Mouse (Mus musculus) embryonic facial prominence, embryonic 15.5 days (tissue): ENCODE measurements at regions not wholly inside any gene's neighbourhood (a gene's known extent, or its start where the extent isn't known, plus 50 kb on each side); places are given as distances from the start of the nearest gene placed in this dataset.
A peak's percentile ranks its signal among the peaks of the same experiment; 100 is the strongest.

Source experiments
- ATAC-seq: fragments of 200-750 bp; cut with Nextera tagmentation; 2 replicates; pipeline ENCODE4 v1.8.0; 2017; ENCODE audit warnings: low read depth, moderate TSS enrichment; ENCODE audit not compliant: insufficient number of reproducible peaks, low FRiP score, low TSS enrichment
- H3K27ac ChIP-seq: fragments of 300-500 bp; sonication (generic); replicated peaks from 2 replicates; pipeline ENCODE4 v1.5.1; 2015; ENCODE audit warnings: mild to moderate bottlenecking, inconsistent platforms
- H3K27me3 ChIP-seq: fragments of 300-500 bp; sonication (generic); 2 replicates; pipeline ENCODE4 v1.6.1; 2015; ENCODE audit warnings: inconsistent platforms
- H3K36me3 ChIP-seq: fragments of 300-500 bp; sonication (generic); 2 replicates; pipeline ENCODE4 v1.6.1; 2015; ENCODE audit warnings: mild to moderate bottlenecking, inconsistent platforms
- H3K4me1 ChIP-seq: fragments of 300-500 bp; sonication (generic); 2 replicates; pipeline ENCODE4 v1.6.1; 2015; ENCODE audit warnings: inconsistent platforms
- H3K4me2 ChIP-seq: fragments of 300-500 bp; sonication (generic); replicated peaks from 2 replicates; pipeline ENCODE4 v1.6.1; 2015; ENCODE audit warnings: mild to moderate bottlenecking, inconsistent platforms
- H3K4me3 ChIP-seq: fragments of 300-500 bp; sonication (generic); replicated peaks from 2 replicates; pipeline ENCODE4 v1.5.1; 2015; ENCODE audit warnings: mild to moderate bottlenecking, inconsistent platforms
- H3K9ac ChIP-seq: fragments of 300-500 bp; sonication (generic); 2 replicates; pipeline ENCODE4 v1.6.1; 2015; ENCODE audit warnings: inconsistent platforms
- H3K9me3 ChIP-seq: fragments of 300-500 bp; sonication (generic); replicated peaks from 2 replicates; pipeline ENCODE4 v1.6.1; 2016; ENCODE audit warnings: inconsistent platforms
- WGBS: fragments of 180-500 bp; shearing (Covaris S2); methylation state at CpG from one replicate; pipeline ENCODE4 v1.1.7; 2015; 5-methylcytosine and 5-hydroxymethylcytosine counted together

DNA sequence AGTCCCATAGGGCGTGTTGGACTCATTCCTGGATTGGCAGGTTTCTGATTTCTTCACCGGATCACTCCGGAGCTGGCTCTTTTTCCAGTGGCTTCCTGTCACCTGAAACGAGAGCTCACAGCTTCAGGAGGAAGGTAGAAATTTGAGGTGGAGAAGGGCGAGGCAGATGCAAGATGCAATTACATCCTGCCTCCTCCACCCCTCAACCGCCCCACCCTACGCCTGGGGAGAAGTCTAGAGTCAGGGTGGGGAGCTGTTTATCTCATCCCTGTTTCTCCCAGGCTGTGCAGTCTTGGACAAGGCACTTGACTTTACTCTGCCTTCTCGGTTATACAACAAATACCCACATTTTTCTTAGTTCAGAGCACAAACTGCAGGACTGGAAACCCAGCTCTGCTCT lies 302.8 kb upstream of the Klf3 start:
- H3K27ac ChIP-seq, result peak overlapping the region; percentile 56
- 49% methylated on average over 8 of the region's 8 CpGs for WGBS

DNA sequence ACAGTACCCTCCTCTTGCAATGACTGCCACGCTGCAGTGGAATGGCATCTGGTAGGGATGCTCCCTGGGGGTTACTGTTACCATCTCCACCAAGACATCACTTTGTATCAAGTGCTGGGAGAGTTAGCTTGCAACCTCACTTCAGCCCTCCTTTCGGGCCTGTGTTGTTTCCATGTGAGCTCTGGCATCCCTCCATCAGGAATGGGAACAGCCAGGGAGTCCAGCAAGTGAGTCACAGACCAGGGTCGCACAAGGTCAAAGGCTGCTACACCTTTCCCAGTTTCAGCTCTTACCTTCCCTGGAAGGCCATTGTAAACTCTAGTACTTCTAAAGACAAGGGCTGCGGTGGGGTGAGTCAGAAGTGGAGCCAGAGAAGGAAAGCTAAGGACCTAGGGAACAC lies 302.3 kb upstream of the Klf3 start:
- H3K4me3 ChIP-seq, result no peak overlapping the region
- no peak for ATAC-seq
- no peaks in the 10 kb centered on the region for H3K9me3 ChIP-seq
- no peak overlapping the region for H3K9ac ChIP-seq
- WGBS, result 70% methylated on average over 4 of the region's 4 CpGs
- H3K27ac ChIP-seq, result no peak overlapping the region; the same call in 1 of the 2 replicates
- H3K4me1 ChIP-seq, result peaks cover 34% of the 10 kb centered on the region
- no peaks in the 10 kb centered on the region for H3K27me3 ChIP-seq
- no peaks in the 10 kb centered on the region for H3K36me3 ChIP-seq
- no peak overlapping the region for H3K4me2 ChIP-seq

More for the DNA sequence above, 302.8 kb upstream of the Klf3 start:
- peaks cover 30% of the 10 kb centered on the region for H3K4me1 ChIP-seq
- no peak for ATAC-seq
- no peaks in the 10 kb centered on the region for H3K9me3 ChIP-seq
- H3K9ac ChIP-seq, result no peak overlapping the region
- no peaks in the 10 kb centered on the region for H3K36me3 ChIP-seq
- H3K27me3 ChIP-seq, result no peaks in the 10 kb centered on the region
- H3K4me3 ChIP-seq, result no peak overlapping the region
- no peak overlapping the region for H3K4me2 ChIP-seq

- Histone ChIP-seq H3K4me1 (peaks cover 43% of the 10 kb centered on the region), H3K4me3 (no peak overlapping the region), H3K9me3 (no peaks in the 10 kb centered on the region), H3K27ac (no peak overlapping the region), H3K27me3 (no peaks in the 10 kb centered on the region), H3K36me3 (no peaks in the 10 kb centered on the region), H3K4me2 (no peak overlapping the region), H3K9ac (no peak overlapping the region)
- no peak for ATAC-seq
- WGBS, result 66% methylated on average over 5 of the region's 5 CpGs
Observed at GRCm38 (mm10) chr5:64501746-64502145, 301.4 kb upstream of the Klf3 start.

DNA sequence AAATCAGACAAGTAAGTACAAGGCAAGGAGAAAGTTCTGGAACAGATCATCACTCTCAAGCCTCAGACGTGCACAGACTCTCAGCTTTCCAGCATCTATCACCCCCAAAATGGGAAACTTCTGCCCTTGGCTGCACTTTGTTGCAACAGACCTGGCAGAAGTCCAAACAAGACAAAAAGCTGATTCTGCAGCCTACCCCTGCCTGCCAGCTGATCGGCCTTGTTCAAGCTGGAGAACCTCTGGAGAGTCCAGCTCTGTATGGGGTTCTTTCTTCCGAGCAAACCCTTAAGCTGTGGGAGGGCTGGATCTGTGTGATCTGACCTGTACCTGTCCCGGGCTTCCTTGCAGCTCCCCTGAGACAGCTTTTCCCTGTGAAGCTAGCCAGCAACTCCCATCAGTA lies 299.7 kb upstream of the Klf3 start:
- 20% methylated on average over 4 of the region's 4 CpGs for WGBS
- peaks cover 43% of the 10 kb centered on the region for H3K4me1 ChIP-seq
- no peak overlapping the region for H3K4me3 ChIP-seq
- H3K36me3 ChIP-seq, result no peaks in the 10 kb centered on the region
- H3K9ac ChIP-seq, result no peak overlapping the region
- ATAC-seq, result no peak
- H3K9me3 ChIP-seq, result no peaks in the 10 kb centered on the region
- H3K4me2 ChIP-seq, result no peak overlapping the region
- no peaks in the 10 kb centered on the region for H3K27me3 ChIP-seq
- H3K27ac ChIP-seq, result peak overlapping the region; percentile 58

DNA sequence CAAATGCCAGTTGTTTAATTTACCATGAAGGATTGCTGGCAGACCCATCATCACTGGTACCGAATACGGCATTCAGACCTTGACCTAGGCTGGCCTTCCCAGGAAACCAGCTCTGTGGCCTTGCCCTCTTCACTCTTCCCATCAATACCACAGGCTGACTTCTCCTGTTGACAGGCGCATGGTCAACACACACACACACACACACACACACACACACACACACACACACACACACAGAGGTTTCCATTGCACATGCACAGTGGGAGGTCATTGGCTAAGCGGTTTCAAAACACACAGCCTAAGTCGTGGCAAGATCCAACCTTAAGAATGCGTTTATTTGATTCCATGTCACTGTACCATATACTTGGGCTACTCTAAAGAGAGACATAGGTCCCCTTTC lies 298.7 kb upstream of the Klf3 start:
- H3K27me3 ChIP-seq, result no peaks in the 10 kb centered on the region
- no peaks in the 10 kb centered on the region for H3K36me3 ChIP-seq
- H3K9ac ChIP-seq, result no peak overlapping the region
- WGBS, result 55% methylated on average over 6 of the region's 6 CpGs
- H3K4me3 ChIP-seq, result no peak overlapping the region
- peak overlapping the region; percentile 80 for H3K27ac ChIP-seq
- no peak for ATAC-seq
- no peak overlapping the region for H3K4me2 ChIP-seq
- H3K9me3 ChIP-seq, result no peaks in the 10 kb centered on the region
- H3K4me1 ChIP-seq, result peaks cover 43% of the 10 kb centered on the region

DNA sequence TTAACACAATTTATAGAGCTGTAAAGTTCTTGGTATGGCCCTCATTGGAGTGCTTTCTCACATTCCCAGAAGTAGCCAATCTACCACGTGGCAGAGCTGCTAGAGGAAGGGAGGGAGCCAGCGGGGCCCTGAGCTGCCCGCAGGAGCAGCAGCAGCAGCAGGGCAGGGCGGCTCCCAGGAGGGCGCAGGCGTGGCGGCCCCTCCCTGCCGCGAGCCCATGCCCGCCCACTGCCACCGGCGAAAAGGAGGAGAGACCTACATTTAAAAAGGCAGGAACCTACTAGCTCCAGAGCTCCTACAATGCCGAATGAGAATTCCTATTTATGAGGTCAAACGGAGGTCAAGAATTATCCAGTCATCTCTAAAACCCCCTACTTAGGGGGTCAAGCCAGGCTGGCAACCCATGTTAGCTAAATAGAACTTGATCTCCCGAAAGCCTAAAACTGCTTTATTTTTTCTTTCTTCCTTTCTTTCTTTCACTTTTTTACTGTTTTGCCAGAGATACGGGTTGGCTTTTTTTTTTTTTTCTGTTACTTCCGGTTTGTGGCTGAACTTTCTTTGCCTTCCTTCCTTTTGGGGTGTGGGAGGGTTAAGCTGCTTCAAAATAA lies 297.9 kb upstream of the Klf3 start:
- H3K4me2 ChIP-seq, result peak overlapping the region; percentile 56
- H3K9me3 ChIP-seq, result no peaks in the 10 kb centered on the region
- under 1% methylated on average over 17 of the region's 17 CpGs for WGBS
- ATAC-seq, result peak; percentile 87
- H3K4me1 ChIP-seq, result peaks cover 43% of the 10 kb centered on the region
- H3K27me3 ChIP-seq, result no peaks in the 10 kb centered on the region
- no peaks in the 10 kb centered on the region for H3K36me3 ChIP-seq
- H3K9ac ChIP-seq, result no peak overlapping the region
- H3K27ac ChIP-seq, result peak overlapping the region; percentile 80
- peak overlapping the region; percentile 34 for H3K4me3 ChIP-seq

- no peaks in the 10 kb centered on the region for H3K9me3 ChIP-seq
- no peak overlapping the region for H3K9ac ChIP-seq
- peak overlapping the region; percentile 56 for H3K4me2 ChIP-seq
- WGBS, result 3% methylated on average over 15 of the region's 15 CpGs
- H3K27ac ChIP-seq, result peak overlapping the region; percentile 80
- H3K4me3 ChIP-seq, result peak overlapping the region; percentile 34
- no peaks in the 10 kb centered on the region for H3K27me3 ChIP-seq
- peaks cover 36% of the 10 kb centered on the region for H3K4me1 ChIP-seq
- ATAC-seq, result no peak
- H3K36me3 ChIP-seq, result no peaks in the 10 kb centered on the region
Observed at GRCm38 (mm10) chr5:64505835-64506600, 297.2 kb upstream of the Klf3 start.

DNA sequence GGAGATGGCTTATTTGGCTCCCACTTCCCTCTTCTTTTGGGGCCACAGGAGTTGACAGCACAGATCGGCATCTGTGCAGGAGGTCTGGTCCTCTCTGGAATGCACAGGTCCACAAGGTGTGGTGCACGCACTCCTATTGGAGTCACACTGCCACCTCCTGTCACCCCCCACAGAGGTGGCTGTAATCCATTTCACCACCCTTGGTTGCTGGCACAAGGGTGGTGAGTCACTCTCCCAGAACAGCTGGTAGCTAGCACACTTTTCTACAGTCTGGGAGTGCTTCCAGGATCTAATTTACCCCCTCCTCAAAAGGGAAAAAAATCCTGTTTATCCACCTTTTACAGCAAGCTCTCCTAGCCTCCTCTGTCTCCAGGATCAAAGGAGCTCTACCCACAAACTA lies 294.6 kb upstream of the Klf3 start:
- peaks cover 29% of the 10 kb centered on the region for H3K4me1 ChIP-seq
- no peaks in the 10 kb centered on the region for H3K9me3 ChIP-seq
- H3K4me2 ChIP-seq, result no peak overlapping the region
- WGBS, result 72% methylated on average over 2 of the region's 2 CpGs
- ATAC-seq, result 0 out of 2 replicates have a peak, but pooled peaks have one; percentile 17
- H3K27me3 ChIP-seq, result no peaks in the 10 kb centered on the region
- no peak overlapping the region for H3K4me3 ChIP-seq
- no peak overlapping the region; the same call in 1 of the 2 replicates for H3K27ac ChIP-seq
- no peaks in the 10 kb centered on the region for H3K36me3 ChIP-seq
- no peak overlapping the region for H3K9ac ChIP-seq

DNA sequence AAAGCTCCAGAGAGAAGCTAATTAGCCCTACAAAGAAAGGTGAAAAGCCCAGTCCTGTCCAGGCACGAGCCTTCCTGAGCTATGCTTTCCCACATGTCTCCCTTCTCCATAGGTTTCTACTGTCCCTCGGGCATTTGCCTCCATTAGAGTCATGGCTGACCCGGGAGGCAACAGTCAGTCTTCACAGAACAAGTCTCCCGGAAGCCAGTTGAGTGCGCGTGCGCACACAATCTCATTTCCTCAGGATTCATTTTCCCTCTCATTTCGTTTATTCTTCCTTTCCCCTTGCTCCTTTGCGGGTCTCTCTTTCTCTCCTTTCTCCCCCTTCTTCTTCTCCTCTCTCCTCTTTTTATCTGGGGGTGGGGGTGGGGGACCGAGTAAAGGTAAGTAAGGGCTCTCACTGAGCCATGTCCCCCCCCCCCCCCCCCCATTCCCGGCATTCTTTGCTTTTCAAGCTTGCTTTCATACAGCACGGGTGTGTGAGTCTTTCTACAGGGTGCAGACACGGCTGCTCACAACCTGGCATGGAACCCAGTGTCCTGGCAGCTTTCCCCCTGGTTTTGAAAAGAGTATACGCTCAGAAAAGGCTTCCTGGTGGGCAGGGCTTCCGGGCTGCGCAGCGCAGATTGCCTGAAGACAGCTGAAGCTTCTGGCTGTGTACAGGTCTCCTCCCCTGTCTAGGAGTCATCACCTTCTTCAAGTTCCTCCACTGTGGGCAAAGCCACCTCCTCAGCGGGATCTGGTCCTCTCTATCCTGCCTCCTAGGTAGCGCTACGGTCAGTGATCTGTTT lies 289.8 kb upstream of the Klf3 start:
- no peaks in the 10 kb centered on the region for H3K36me3 ChIP-seq
- ATAC-seq, result no peak
- H3K4me2 ChIP-seq, result no peak overlapping the region
- no peaks in the 10 kb centered on the region for H3K27me3 ChIP-seq
- no peak overlapping the region for H3K9ac ChIP-seq
- H3K4me1 ChIP-seq, result no peaks in the 10 kb centered on the region
- H3K9me3 ChIP-seq, result no peaks in the 10 kb centered on the region
- WGBS, result 66% methylated on average over 20 of the region's 20 CpGs
- H3K4me3 ChIP-seq, result no peak overlapping the region
- H3K27ac ChIP-seq, result no peak overlapping the region

GRCm38 (mm10) chr5:64516115-64516665 lies 287.0 kb upstream of the Klf3 start:
- WGBS, result 82% methylated on average over 13 of the region's 13 CpGs

DNA sequence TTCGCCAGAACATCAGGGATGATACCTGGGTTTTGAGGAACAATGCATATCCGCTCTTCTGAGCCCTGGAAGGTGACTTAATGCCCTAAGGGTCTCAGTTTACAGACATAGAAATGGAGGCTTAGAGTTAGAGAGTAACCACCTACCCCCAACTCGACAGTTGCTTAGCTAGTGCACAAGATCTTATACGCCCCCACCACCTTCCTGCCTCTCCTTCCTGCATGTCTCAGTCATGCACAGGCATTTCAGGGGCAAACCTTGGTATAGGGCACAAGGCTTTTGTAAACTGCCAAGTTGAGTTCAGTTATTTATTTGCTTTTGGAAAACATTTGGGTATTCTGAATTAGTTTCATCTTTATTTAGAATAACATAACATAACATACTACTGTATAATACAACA lies 285.9 kb upstream of the Klf3 start:
- no peak overlapping the region for H3K4me2 ChIP-seq
- WGBS, result 80% methylated on average over 4 of the region's 4 CpGs
- no peak overlapping the region for H3K27ac ChIP-seq
- no peak for ATAC-seq
- H3K4me1 ChIP-seq, result peaks cover 15% of the 10 kb centered on the region
- H3K36me3 ChIP-seq, result no peaks in the 10 kb centered on the region
- no peak overlapping the region for H3K9ac ChIP-seq
- no peak overlapping the region for H3K4me3 ChIP-seq
- no peaks in the 10 kb centered on the region for H3K27me3 ChIP-seq
- no peaks in the 10 kb centered on the region for H3K9me3 ChIP-seq

More at GRCm38 (mm10) chr5:64516115-64516665, 287.0 kb upstream of the Klf3 start:
- Histone ChIP-seq H3K4me3 (no peak overlapping the region), H3K4me1 (peaks cover 6% of the 10 kb centered on the region; the same call in 1 of the 2 replicates), H3K27ac (no peak overlapping the region), H3K9me3 (no peaks in the 10 kb centered on the region), H3K27me3 (no peaks in the 10 kb centered on the region), H3K9ac (no peak overlapping the region), H3K4me2 (no peak overlapping the region), H3K36me3 (no peaks in the 10 kb centered on the region)
- ATAC-seq, result no peak
